Mouse (Mus musculus): Measurements from ENCODE around the gene Gm11060. TPM values are rescaled to one million over a fixed set of nuclear protein-coding genes. Genes with fewer than 3 reads are reported as not detected.

Gene Gm11060
- polyA plus RNA-seq (2017; shearing (Covaris generic)): not detected

DNA sequence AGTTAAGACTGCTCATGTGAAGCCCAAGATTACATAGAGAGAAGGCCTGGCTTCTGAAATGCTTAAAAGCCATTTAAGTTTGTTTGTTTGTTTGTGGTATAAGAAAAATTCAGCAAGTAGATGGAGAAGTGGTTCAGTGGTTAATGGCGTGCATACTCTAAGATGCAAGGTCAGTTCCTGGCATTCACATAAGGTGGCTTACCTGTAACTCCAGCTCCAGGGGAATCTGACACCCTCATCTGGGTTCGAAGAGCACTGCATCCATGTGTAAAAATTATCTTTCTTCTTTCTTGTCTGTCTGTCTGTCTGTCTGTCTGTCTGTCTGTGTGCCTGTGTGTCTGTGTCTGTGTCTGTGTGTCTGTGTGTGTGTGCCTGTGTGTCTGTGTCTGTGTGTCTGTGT, at the start of gene Gm11060:
Gene Gm11060, plus strand, starts transcription at position 301 of the 400 bp plus-strand sequence.

DNA sequence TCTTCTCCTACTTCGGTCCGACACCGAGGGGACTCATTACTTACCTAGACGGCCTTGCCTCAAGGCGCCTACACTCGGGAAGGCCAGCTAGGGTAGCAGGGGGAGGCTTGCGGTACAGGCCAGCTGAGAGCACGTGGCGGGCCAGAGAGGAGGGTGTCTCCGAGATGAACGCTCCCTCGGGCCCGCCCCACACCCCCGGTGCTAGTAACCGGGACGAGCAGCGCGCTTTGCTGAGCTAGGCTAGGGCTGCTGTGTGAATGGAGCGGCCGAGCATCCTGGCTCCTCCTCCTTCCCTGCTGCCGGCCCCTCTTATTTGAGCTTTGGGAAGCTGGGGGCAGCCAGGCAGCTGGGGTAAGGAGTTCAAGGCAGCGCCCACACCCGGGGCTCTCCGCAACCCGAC, 34.5 kb downstream of the Gm11060 start, which contains the start of gene Wt1:
Gene Wt1, plus strand, starts transcription at position 251 of the 400 bp plus-strand sequence.

Other genes with a start within 250 kb of the Gm11060 start
- gene Prrg4, start 242.1 kb upstream of the Gm11060 start, polyA plus RNA-seq (2017; shearing (Covaris generic)): 3.9 TPM
- gene Ccdc73, start 224.2 kb upstream of the Gm11060 start, polyA plus RNA-seq (2017; shearing (Covaris generic)): 1.7 TPM
- gene Eif3m, start 74.9 kb upstream of the Gm11060 start, polyA plus RNA-seq (2017; shearing (Covaris generic)): 222 TPM
- gene Wt1, start 34.5 kb downstream of the Gm11060 start, polyA plus RNA-seq (2017; shearing (Covaris generic)): not detected
- gene Them7, start 132.3 kb downstream of the Gm11060 start, polyA plus RNA-seq (2017; shearing (Covaris generic)): not detected